Mouse (Mus musculus) cerebellum, adult 2 months (tissue): ENCODE results near the gene Slc17a6.

Source experiments
- CTCF ChIP-seq: fragments of 200-500 bp; IDR thresholded peaks from 2 replicates; pipeline ENCODE4 v1.5.1; 2011; ENCODE audit warnings: low read depth, mild to moderate bottlenecking, control low read depth, low read length, moderate library complexity, borderline replicate concordance; ENCODE audit not compliant: insufficient read depth
- POLR2A ChIP-seq: fragments of 200-500 bp; IDR thresholded peaks from 2 replicates; pipeline ENCODE4 v1.6.1; 2011; ENCODE audit warnings: low read length, control low read depth, borderline replicate concordance; ENCODE audit not compliant: insufficient read depth

DNA sequence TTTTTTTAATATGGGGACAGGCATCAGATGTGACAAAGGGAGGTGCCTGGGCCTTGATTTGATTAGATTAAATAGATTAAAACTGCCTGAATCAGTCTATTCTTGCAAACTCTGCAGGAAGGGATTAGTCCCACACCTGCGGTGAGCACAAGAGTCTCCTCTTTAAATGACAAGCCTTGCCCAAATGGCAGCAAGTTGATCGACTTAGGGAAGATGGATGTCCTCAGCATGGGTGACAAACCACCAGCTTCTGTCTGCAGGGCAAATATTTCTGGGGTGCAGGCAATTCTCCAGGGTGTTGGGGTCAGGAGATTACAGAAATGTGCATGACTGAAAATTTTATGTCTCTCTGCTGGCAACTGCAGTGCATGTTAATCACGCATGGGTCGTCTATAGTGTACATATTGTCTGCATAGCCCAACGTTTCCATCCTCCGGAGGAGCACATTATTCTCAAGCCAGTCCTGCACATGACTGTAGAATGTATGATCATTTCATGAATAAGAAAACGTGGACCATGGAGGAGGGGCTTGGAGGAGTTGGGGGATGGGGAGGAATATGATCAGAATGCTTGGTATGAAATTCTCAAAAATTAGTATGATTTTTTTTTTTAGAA, 11.5 kb downstream of the Slc17a6 start:
- TF ChIP-seq POLR2A: no peak
- TF ChIP-seq CTCF: no peak
